Mouse (Mus musculus) skeletal muscle tissue, adult 2 months (tissue): ENCODE measurements around the gene Gpsm2.
A peak's percentile ranks its signal among the peaks of the same experiment; 100 is the strongest.

Source experiments
- DNase-seq: peaks from one replicate; pipeline ENCODE4 v3.0.0-alpha.2; 2012; ENCODE audit warnings: low read depth, low spot score

Gpsm2 gene

DNA sequence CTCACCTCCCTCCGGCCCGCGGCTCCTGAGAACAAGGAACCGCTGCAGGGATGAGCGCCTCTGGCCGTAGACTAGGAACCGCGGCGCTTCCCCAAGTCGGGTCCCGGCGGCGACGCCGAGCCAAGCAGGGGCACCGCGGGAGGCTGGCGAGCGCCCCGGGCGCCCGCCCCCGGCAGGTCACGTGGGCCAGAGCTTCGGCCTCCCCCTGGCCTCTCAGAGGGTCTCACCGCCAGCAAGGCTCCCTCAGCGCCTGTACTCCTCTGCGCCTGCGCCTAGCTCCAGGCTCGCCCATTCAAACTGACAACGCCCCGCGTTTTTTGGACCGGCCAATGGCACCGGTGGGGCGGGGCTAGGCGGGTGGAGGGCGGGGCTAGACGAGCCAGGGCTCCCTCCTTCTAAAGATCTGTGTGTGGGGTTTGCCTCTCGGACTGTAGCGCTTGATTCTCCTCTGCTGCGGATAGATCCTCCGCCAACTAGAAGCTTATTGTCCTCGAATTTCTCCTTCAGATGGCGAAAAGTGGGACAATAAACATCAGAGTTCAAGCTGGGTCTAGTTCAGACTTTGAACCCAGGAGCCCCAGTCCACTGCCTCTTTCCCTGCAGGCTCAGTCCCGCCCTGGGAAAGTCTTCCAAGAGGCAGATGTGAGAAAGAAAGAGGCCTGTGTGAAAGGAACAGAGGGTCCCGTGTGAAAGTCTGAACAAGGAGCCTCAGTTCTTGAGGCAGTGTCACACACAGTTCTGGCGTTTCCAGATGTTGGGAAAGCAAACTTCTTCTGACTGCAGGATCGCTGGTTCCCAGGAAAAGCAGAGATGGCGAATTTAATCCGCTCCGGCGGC, at the start of gene Gpsm2:
Gene Gpsm2 (minus strand): TSS at position 274 of the 837 bp plus-strand sequence.
- peak; percentile 88 for DNase-seq

DNA sequence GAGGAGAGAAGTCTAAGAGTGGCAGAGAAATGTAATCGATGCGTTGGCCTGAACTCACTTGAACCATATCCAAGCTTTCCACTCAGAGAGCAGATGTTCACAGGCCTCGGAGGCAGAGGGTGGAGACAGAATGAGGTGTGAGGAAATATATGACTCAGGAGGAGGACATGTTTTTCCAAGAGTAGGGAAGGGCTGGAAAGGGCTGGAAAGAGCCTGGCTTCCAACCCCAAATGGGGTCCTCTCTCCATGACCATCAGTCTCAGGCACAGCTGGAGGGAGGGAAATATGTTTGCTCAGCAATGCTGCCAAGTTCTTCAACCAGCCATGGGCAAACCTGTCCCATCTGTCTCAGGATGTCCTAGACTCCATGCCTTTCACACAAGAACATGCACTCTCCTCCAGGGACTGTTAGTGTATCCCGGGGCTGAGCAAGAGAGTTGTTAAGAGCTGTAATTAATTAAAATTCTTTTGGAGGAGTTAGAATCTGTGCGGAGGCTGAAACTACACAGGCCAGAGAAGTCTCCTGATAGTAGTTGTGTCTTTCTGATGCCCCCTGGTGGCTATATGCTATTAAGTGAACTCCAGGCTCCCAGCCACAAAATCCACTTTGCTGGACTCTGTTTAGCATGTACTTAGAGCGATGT, 48.7 kb upstream of the Gpsm2 start:
- DNase-seq: peak; percentile 64

DNA sequence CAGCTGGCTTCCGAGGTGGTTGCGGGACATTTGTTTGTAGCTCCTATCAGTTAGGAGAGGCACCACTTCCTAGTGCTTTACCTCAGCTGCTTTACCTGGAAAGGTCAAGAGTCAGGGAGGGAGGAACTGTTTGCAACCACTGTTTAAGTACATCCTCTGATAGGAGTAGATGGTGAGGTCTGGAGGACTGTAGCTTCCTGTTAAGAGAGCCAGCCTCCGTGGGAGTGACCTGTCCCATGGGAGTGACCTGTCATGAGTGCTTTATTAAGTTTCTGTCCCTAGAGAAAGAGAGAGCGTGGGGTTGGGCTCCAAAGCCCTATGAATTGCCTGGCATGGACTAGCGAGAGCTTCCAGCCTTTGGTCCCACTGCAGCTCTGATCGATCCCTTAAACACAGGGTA, 47.4 kb upstream of the Gpsm2 start:
- DNase-seq: no peak

DNA sequence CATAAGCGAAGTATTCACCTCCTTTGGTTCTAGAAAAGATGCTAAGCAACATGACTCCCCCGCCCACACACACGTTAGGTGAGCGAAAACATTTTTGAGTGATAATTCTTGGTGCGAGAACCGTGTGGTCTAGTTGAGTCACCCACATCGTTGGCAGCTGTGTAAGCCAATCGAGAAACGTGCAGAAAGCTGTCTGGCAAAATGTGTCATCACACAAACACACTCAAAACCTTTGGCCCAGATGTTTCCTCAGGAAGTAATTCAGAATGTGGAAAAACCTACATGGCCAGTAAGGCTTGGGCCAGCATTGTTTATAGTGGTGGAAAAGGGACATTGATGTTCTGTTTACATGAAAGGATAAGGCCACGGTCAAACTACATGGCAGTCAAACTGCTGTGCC, 45.3 kb upstream of the Gpsm2 start:
- no peak for DNase-seq

DNA sequence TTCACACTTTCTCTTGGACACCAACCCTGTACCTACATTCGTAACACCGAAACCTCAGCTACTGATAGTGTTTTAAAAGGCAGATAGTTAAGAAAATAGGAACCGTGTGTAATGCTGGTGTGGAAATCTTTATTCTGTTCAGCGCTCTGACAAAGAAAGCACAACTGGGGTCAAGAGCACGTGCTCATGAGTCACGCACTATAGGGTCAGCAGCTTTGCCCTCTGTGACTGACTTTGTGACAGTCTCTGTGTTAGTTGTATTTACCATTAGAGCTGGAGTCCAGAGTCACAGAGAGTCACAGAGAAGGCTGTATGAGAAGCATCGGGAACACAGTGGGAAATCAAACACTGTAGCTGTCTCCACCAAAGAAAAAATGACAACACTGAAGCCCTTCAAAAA, 44.8 kb upstream of the Gpsm2 start:
- no peak for DNase-seq

DNA sequence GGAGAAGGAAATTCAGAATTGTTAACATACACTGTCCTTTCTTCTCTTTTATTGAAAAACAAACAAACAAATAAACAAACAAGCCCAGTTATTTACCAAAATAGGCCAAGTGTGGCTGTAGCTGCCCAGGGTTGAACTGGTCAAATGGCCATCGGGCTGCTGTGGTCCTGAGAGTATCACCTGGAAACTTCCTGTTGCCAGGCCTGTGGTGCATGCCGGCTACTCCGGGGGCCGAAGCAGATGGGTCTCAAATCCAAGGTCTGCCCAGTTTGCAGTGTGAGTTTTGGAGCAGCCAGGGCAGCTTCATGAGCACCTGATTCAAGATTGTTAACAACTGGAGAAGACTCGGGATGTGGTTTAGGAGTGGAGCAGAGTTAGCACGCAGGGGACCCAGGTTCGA, 43.4 kb upstream of the Gpsm2 start:
- DNase-seq: no peak

DNA sequence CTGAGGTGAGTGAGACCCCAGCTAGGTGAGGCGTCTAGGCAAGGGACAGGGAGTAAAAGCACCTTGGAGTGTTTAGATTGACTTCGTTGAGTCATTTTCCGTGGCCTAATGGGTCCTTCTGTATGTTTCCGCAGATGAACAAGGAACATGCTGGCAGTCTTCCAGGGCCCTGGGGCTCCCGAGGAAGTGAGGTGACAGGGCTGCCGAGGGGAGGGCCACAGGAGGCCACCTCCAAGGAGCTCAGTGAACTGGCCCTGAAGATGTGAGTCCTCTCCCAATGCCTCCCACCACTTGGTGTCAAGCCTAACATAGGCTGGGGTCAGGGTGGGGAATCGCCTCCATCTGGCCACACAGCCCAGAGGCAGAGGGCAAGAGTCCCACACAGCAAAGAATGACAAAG, 42.9 kb upstream of the Gpsm2 start:
- DNase-seq: no peak

DNA sequence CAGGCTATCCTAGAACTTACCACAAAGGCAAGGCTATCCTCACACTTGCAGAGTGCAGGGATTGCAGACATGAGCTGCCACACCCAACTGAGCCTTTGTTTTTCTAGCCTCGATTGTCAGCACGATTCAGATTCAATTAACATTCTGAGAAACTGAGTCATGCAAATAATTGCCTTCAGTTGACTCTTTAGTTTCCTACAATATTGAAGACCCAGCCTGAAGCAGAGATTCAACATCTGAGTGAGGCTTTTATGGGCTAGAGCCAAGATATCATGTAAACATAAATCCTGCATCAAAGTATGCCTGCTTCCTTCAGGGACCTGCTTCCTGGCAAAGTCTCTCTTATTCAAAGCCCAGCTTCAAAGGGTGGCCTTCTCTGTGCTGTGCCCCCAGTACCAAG, 41.6 kb upstream of the Gpsm2 start:
- DNase-seq: no peak

DNA sequence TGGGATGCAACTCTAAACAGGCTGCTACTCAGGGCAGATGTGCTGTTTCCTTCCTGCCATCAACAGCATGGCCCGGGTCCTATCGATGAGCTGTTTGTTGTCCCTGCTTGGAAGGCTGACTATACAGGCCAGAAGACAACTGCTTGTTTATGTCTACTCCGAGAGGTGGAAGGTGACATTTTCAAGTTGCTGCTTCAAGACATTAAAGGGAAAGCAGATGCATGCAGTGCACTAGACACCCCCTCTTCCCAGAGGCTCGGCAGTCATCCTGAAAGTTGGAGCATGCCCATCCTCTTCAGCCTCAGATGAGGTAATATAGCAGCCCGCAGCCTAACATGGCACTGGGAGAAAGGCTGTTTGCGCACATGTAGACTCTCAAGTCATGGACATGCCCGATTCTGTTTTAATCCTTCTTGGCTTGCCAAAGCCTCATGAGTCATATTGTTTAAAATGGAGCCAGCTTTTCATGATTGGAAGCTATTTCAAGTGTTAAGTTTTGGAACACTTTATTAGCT, 40.5 kb upstream of the Gpsm2 start:
- peak; percentile 55 for DNase-seq

DNA sequence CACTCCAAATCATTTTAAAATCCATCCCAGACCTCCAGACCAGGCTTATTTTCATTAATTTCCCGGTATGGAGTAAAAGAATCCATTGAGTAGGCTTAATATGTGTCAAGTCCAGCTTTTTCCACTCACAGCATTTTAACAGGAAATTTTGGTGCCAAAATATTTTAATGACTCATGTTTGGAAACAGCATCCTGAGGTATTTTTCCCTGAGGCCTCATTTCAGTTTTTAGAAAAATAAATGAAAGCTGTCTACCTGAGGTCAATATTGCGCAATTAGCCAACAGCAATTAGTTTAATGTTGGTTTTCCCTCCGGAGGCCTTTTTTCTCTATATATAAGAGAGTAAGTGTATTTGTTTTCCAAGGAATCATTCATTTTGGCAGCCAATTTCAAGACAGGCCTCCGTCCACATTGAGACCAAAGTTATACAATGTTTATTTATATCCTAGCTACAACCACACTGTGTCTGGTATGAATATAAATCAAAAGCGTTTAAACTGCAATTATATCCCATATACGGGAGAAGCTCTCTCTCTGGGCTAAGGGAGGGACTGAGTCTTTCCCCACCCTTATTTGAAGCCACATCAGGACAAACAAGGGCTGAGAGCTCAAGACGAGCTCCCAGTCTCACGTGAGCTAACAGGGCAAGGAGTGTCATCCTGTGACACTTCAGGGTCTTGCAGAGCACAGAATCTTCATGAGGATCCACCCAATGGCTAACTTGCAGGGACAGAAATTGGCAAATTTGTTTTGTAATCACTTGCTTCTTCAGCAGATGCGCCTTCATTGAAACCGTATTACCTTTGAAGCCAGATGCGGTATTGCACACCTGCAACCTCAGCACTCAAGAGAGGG, 37.7 kb upstream of the Gpsm2 start:
- DNase-seq: no peak

DNA sequence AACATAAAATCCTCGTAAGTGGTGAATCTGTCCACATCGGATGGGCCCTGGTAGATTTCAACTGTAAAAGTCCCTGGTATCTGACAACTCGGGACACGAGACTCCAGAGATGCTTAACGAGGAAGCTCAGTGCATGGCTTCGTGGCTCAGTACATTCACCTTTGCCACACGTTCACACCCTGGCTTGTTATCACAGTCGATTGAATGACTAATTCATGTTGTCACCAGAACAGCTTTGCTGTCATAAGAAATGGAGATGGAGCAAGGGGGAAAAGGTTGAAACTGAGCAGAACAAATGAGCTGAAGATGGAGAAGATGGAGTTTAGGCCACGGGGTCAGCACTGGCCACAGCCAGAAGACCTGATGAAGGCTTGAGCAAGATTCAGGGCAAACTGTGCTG, 35.5 kb upstream of the Gpsm2 start:
- DNase-seq: no peak

DNA sequence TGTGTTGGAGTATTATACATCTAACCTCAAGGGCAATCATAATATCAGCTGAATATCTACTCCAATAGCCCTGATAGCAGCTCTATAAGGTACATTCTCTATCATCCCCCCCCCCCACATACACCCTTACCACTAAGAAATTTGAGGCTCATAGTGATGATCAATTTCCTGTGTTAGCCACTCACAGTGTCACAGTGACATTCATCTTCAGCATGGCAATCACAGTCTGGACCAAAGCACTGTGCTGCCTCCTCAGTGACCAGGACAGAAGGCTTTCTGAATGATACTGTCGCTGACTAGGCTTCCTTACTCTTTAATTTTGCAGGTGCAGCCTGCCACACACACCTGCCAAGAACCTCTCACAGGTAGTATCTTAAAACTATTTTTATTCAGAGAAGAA, 34.0 kb upstream of the Gpsm2 start:
- no peak for DNase-seq

DNA sequence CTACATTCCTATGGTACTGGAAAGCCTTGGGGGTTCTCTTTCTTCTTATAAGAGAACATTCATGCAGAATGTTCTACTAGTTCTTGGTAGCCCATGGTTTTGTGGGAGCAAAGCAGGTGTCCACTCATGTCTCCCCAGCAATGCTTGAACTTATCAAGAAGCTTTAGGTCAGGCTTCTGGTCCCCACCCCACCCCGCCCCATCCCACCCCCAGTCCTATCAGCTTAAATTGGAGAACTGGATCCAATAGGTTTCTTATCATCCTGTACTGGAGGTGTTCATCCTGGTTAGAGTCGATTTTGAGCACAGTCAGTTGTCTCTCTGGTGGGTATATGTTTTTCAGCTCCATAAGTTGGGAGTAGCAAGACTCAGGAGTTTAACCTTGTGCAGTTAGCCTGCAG, 33.4 kb upstream of the Gpsm2 start:
- DNase-seq: no peak

DNA sequence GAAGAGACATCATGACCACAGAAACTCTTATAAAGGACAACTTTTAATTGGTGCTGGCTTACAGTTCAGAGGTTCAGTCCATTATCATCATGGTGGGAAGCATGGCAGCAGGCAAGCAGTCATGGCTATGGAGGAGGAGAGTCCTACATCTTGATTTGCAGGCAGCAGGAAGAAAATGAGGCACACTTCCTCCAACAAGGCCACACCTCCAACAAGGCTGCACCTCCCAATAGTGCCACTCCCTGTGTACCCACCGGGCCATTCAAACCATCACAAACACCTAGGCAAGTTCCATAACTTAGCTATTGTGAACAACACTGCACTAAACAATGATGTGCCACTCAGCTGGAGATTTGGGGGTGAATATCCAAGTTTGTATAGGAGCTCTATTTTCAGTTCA, 32.4 kb upstream of the Gpsm2 start:
- DNase-seq: no peak

DNA sequence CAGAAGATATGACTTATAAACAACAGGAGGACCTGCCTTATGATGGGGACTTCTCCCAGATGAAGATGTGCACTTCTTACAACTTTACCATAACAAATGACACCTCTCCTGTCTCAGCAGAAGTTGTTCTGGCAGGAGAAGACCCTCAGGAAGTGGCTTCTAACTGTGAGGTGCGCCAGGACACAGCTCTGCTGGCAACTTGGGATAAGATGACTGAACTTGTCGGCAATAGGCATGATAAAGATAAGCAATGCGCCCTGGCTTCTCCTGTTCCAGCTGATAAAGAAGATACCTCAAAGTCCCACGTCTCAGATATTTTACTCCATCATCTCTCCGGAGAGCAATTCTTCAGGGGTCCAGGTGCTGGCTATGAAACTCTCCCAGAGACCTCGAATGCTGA, 29.6 kb upstream of the Gpsm2 start:
- no peak for DNase-seq

DNA sequence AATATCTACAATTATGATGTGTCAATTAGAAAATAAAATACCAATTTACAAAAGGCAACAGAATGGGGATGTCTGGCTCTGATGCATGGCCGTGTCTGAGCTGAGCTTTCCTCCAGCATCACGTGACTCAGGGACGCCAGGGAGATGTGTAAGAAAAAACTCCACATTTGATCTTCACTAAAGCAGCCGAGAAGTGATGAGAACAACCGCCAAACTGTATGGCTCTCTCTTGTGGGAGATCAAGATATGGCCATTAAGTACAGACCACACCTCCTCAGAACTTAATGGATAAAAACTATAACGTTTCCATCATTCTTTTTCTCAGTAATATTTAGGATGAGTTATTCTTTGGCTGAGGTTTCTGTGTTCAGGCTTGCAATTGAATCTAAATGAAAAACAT, 29.0 kb upstream of the Gpsm2 start:
- no peak for DNase-seq

DNA sequence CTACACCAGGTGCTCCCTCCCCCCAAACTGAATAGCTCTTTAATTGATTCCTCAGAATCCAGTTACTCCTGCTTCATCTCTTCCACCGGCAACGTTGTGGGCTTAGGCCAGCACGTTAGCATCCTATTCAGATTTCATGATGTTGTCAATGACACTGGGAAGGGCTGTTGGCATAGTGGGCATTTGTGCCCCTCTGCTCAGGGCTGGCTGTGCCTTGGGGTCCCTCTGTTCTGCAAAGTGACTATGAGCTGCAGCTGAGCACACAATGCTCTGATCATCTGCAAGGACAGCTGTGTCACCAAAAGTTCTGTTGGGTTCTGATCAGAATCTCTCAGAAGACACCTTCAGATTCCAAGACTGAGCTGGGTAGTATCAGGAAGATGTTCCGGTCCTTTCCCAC, 22.0 kb upstream of the Gpsm2 start:
- no peak for DNase-seq

DNA sequence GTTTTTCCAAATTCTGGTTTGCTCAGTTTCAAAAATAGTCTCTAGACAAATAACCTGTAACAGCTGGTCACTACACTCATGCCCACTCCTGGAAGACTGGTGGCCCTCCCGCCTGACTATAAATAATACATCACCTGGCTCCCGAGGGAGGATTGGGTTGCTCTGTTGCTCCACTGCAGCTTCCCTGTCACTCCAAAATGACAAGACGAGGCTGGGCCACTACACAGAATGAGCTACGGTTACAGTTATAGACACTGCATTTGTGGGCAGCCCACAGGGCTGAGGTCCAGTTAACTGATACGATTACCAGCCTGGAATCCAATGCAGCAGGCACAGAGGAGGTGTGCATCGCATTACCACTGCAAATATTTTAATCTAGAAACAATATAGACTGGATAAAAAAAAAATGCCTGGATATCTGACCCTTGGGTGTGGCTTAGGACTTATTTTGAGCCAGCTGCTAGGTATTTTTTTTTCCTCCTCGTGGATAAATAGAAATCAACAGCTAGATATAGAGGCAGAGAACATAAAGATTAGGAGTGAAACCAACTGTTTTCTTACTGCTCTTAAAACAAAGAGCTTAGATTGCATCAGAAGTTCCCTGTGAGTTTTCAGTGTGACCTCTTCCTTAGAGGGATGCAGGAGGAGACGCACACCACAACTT, 17.1 kb upstream of the Gpsm2 start, which contains the start of gene Aknad1:
Gene Aknad1 (plus strand): TSS at position 614 of the 664 bp plus-strand sequence.
- peak; percentile 77 for DNase-seq

DNA sequence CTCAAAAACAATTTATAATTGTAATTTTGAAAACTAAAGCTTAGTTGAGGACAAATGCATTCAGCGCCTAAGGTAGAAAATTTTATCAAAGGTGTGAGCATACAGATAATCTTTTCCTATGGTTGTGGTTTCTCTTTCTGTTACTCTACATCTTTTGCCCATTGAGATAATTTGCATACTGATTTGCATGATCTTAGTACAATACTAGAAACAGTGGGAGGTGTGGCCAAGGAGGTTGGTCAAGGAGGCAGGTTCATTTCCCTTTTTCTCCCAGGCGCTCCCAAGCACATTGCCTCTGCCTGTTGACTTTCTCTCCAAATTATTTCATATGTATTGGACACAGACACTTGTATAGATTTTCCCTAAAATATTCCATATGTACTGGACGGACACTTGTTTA, 15.7 kb upstream of the Gpsm2 start:
- DNase-seq: no peak

DNA sequence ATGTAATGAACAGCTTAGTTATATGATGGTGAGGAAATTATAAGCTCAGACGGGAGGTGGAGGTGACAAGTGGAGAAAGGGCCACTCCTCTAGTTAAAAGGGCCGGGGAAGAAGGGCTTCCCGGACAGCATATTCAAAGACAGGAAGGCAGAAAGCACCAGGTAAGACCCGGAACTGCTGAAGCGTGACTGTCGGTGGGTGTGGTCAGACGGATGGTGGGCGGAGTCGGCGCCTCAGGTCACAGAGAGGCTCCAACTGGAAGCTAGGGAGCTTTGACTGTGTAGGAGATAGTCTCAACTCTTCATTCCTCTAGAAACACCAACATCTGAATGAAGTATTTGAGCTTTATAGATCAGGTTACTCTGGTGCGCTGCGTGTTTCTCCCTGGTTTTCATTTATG, 8.2 kb upstream of the Gpsm2 start:
- DNase-seq: no peak

DNA sequence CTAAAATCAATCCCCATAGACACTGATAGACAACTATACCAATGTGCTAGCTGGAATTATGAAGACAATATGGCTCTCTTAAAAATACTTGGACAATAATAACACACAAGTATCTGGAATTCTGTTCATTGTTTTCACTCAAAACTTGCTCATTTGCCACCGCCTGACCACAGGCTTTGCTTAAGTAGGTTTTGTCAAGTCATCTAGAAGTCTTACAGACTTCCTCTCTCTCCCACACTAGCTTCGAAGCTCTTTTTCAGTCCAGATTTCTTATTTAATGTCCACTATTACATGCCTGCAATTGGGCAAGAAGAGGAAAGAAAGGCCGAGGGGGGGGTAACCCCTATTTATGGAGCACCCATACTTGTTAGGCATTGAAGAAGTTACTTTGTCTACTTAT, 5.7 kb upstream of the Gpsm2 start:
- DNase-seq: no peak

DNA sequence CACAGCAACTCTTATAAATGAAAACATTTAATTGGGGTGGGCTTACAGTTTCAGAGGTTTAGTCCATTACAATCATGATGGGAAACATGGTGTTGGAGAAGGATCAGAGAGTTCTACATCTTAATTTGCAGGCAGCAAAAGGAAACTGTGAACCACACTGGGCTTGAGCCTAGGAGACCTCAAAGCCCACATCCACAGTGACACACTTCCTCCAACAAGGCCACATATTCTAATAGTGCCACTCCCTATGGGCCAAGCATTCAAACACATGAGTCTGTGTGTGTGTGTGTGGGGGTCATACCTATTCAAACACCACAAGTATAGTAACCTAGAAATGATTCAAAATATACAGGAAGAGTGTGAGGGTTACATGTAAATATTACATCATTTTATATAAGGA, 5.2 kb upstream of the Gpsm2 start:
- DNase-seq: no peak
